Mouse (Mus musculus): ENCODE measurements around the gene Gm49380.

Gene Gm49380

DNA sequence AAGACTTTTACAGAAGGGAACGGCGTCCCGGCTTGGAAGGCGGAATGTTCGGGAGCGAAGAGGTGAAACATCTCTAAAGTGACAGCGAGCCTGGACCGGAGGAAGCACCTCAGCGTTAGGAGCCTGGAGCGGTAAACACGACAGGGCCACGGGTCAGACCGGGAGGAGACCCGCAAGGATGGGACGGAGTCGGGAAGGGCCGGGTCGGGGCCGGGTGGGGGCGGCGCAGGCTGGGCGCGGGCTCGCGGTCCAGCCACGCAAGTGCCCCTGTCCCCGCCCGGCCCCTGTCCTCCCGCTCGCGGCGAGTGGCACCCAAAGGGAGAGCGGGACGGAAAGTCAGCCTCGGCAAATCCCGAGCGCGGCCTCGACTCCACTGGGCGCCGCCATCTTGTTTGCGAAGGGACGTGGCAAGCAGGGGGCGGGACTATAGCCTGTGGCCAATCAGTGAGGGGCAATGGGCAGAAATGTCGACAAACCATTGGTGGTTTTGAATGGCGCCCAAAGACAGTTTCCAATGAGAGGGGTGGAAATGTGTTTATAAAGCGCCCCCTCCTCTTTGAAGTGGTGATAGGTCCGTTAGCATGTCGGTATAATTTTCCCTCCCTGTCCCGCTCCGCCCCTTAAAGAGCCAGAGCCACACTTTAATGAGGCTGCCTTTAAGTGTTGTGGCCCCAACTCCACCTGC lies at the start of gene Gm49380, which contains the start of gene Rnf26:
Gm49380 (minus strand) TSS at position 396 of the 685 bp plus-strand sequence.
Rnf26 (minus strand) TSS at position 413 of the 685 bp plus-strand sequence.
- DNase-seq (ENCODE audit: low spot score in 2 of 2), result peak; percentile 96

GRCm38 (mm10) chr9:44159886-44160285 lies 46.6 kb upstream of the Gm49380 start:
- DNase-seq (ENCODE audit: low spot score in 2 of 2), result no peak

DNA sequence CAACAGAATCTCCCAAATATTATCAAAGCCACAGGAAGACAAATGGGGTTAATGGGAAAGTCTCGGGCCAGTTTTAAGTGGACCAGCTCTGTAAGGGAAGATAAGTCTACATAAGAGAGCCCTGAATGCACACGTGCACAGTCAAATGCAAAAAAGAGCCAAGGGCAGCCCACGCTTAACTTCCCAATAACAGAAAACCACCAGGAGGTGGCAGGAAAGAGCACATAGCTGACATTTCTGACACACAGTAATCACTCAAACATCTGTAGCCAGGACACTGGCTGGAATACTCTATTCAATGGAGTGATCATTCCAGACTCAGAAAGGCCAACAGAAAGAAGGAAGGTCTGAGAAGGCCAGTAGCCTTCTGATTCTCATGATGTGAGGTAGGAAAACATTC lies 34.0 kb upstream of the Gm49380 start:
- no peak for DNase-seq (ENCODE audit: low spot score in 2 of 2)

- no peak for DNase-seq (ENCODE audit: low spot score in 2 of 2)
Measured at GRCm38 (mm10) chr9:44144718-44145060, 31.4 kb upstream of the Gm49380 start.

- no peak for DNase-seq (ENCODE audit: low spot score in 2 of 2)
Measured at GRCm38 (mm10) chr9:44144023-44144717, 30.9 kb upstream of the Gm49380 start.

GRCm38 (mm10) chr9:44143421-44143820 lies 30.1 kb upstream of the Gm49380 start:
- DNase-seq (ENCODE audit: low spot score in 2 of 2), result no peak

- DNase-seq (ENCODE audit: low spot score in 2 of 2), result no peak
Measured at GRCm38 (mm10) chr9:44141951-44142350, 28.7 kb upstream of the Gm49380 start.

- DNase-seq (ENCODE audit: low spot score in 2 of 2), result no peak
Measured at GRCm38 (mm10) chr9:44137846-44138245, 24.5 kb upstream of the Gm49380 start.

GRCm38 (mm10) chr9:44135731-44136411 lies 22.6 kb upstream of the Gm49380 start:
- DNase-seq (ENCODE audit: low spot score in 2 of 2), result no peak

- DNase-seq (ENCODE audit: low spot score in 2 of 2), result peak; percentile 45 to 55
Measured at GRCm38 (mm10) chr9:44134851-44135730, 21.8 kb upstream of the Gm49380 start.

GRCm38 (mm10) chr9:44134101-44134850 lies 21.0 kb upstream of the Gm49380 start, which contains the start of gene Mcam:
Gene Mcam, plus strand, starts transcription at chr9:44134469.
- DNase-seq (ENCODE audit: low spot score in 2 of 2), result peak in 1 of 2 experiments; percentile 50

- DNase-seq (ENCODE audit: low spot score in 2 of 2), result no peak
Measured at GRCm38 (mm10) chr9:44133287-44133686, 20.0 kb upstream of the Gm49380 start.

GRCm38 (mm10) chr9:44132200-44132599 lies 18.9 kb upstream of the Gm49380 start:
- no peak for DNase-seq (ENCODE audit: low spot score in 2 of 2)

- no peak for DNase-seq (ENCODE audit: low spot score in 2 of 2)
Measured at GRCm38 (mm10) chr9:44131276-44131590, 17.9 kb upstream of the Gm49380 start.

GRCm38 (mm10) chr9:44130581-44131275 lies 17.4 kb upstream of the Gm49380 start:
- DNase-seq (ENCODE audit: low spot score in 2 of 2), result peak in 1 of 2 experiments; percentile 34

DNA sequence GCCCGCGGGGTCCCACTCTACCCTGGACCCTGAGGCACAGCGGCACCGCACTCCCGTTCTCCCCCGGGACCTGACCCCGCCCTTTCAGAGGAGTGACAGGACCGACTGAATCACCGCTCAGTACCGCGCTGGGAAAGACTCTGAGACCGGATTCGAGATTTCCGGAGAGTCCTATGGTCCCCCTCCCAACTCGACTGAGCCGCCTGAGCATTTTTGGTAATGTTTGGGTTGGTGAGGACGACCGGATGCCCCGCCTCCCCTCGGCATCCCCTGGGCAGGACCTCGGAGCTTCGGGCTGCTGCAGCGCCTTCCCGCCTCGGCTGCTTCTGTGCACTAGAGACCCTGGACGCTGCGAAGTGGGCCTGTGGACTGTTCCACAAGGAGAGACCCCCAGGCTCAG lies 16.7 kb upstream of the Gm49380 start:
- peak; percentile 70 to 72 for DNase-seq (ENCODE audit: low spot score in 2 of 2)

DNA sequence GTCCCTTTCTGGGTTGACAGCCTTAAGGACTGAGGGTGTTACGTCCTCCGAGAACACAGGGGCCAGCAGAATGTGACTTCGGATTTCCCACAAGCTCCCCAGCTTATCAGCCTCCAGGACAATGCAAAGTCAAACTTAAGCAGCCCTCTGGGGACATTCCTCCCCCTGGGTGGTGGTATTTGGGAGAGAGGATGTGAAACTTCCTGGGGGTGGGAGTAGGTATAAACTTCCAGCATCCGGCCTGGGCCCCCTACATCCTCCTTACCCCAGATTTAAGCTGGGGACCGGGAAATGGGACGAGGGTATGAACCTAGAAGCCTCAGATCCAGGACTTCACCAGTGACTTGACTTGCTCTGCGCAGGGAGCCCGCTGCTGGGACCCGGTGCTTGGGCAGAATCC lies 16.3 kb upstream of the Gm49380 start:
- no peak for DNase-seq (ENCODE audit: low spot score in 2 of 2)

DNA sequence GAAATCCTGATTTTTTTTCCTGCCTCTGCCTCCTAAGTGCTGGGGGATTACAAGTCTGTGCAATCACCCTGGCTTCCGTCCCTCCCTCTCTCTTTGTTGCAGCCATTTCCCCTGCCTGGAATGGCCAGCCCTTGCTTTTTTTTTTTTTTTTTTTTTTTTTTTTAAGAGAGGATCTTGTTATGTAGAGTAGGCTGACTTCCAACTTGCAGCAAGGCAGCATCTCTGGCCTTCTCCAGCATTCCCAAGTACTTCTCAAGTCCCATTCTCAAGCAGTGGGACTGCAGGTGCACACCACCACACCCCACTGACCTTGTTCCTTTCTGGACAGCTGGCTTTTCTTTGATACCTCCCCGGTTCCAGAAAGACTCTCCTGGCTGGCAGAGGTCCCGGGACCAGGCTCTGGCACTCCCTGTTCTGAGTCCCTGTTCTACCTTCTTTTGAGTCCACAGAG lies 14.1 kb upstream of the Gm49380 start:
- DNase-seq (ENCODE audit: low spot score in 2 of 2), result no peak

GRCm38 (mm10) chr9:44126746-44127145 lies 13.4 kb upstream of the Gm49380 start:
- no peak for DNase-seq (ENCODE audit: low spot score in 2 of 2)

Data from thymus, postnatal 10 days (tissue).